Mouse (Mus musculus) megakaryocyte-erythroid progenitor cell, adult 5-6 weeks (primary cell): Measurements from ENCODE around the gene Uba5. TPM values are rescaled to one million over a fixed set of nuclear protein-coding genes. Genes with fewer than 3 reads are reported as not detected.
A peak's percentile ranks its signal among the peaks of the same experiment; 100 is the strongest.

Experiments
- ATAC-seq: replicated peaks from 2 replicates; pipeline ENCODE4 v1.8.0; 2016; ENCODE audit warnings: mild to moderate bottlenecking, inconsistent platforms; ENCODE audit not compliant: severe bottlenecking, poor library complexity, low FRiP score, low TSS enrichment
- total RNA-seq, 2 experiments: library from RNA; stranded (forward) in 1 of 2; stranded (reverse) in 1 of 2; fragments of 200-1000, 215-1000 nt in 1 of 2; fragments of >200 nt in 1 of 2; fragmentation: Nextera tagmentation in 1 of 2; gene quantifications; 2 replicates each; pipeline ENCODE4 v1.2.3; 2014 to 2017

The Uba5 gene
- total RNA-seq (2014; fragmentation: Nextera tagmentation) (22.7 and 24.3 TPM in 2 replicates), total RNA-seq (2017) (31.8 and 34.7 TPM in 2 replicates)

GRCm38 (mm10) chr9:104062430-104063243 lies at the start of gene Uba5:
Gene Uba5 (minus strand): TSS chr9:104063134.
- ATAC-seq, result peak; percentile 83

GRCm38 (mm10) chr9:104109151-104109550 lies 46.2 kb upstream of the Uba5 start:
- ATAC-seq, result no peak

- no peak for ATAC-seq
These were observed 45.7 kb upstream of the Uba5 start for GRCm38 (mm10) chr9:104108571-104109143.

GRCm38 (mm10) chr9:104107482-104107881 lies 44.5 kb upstream of the Uba5 start:
- no peak for ATAC-seq

GRCm38 (mm10) chr9:104106930-104107329 lies 44.0 kb upstream of the Uba5 start:
- ATAC-seq, result no peak

- ATAC-seq, result no peak
These were observed 42.1 kb upstream of the Uba5 start for GRCm38 (mm10) chr9:104104986-104105385.

- ATAC-seq, result no peak
These were observed 40.0 kb upstream of the Uba5 start for GRCm38 (mm10) chr9:104102901-104103300.

GRCm38 (mm10) chr9:104102301-104102700 lies 39.4 kb upstream of the Uba5 start:
- no peak for ATAC-seq

- ATAC-seq, result no peak
These were observed 38.5 kb upstream of the Uba5 start for GRCm38 (mm10) chr9:104101458-104101857.

GRCm38 (mm10) chr9:104100822-104101221 lies 37.9 kb upstream of the Uba5 start:
- ATAC-seq, result no peak

- ATAC-seq, result no peak
These were observed 36.1 kb upstream of the Uba5 start for GRCm38 (mm10) chr9:104099060-104099459.

GRCm38 (mm10) chr9:104098256-104098655 lies 35.3 kb upstream of the Uba5 start:
- 0 out of 2 replicates have a peak, but pooled peaks have one; percentile 34 for ATAC-seq

GRCm38 (mm10) chr9:104092945-104093344 lies 30.0 kb upstream of the Uba5 start:
- ATAC-seq, result no peak

- no peak for ATAC-seq
These were observed 25.6 kb upstream of the Uba5 start for GRCm38 (mm10) chr9:104088555-104088954.

GRCm38 (mm10) chr9:104085730-104086429 lies 22.9 kb upstream of the Uba5 start:
- no peak for ATAC-seq

- ATAC-seq, result no peak
These were observed 17.1 kb upstream of the Uba5 start for GRCm38 (mm10) chr9:104080038-104080437.

GRCm38 (mm10) chr9:104079379-104079778 lies 16.4 kb upstream of the Uba5 start:
- peak; percentile 97 for ATAC-seq

- ATAC-seq, result no peak
These were observed 15.8 kb upstream of the Uba5 start for GRCm38 (mm10) chr9:104078780-104079179.

- ATAC-seq, result peak; percentile 75
These were observed 12.9 kb upstream of the Uba5 start for GRCm38 (mm10) chr9:104075808-104076207.

GRCm38 (mm10) chr9:104070863-104071604 lies 8.1 kb upstream of the Uba5 start:
- ATAC-seq, result no peak
